Mouse (Mus musculus) heart, embryonic 13.5 days (tissue): ENCODE measurements at regions not wholly inside any gene's neighbourhood (a gene's known extent, or its start where the extent isn't known, plus 50 kb on each side); places are given as distances from the start of the nearest gene placed in this dataset.

ENCODE experiments used
- ATAC-seq: fragments of 200-750 bp; cut with Nextera tagmentation; 2 replicates; pipeline ENCODE4 v1.8.0; 2017; ENCODE audit warnings: moderate TSS enrichment; ENCODE audit not compliant: insufficient number of reproducible peaks, low FRiP score, low TSS enrichment; ENCODE audit errors: extremely low read depth
- H3K27ac ChIP-seq: fragments of 300-500 bp; sonication (generic); replicated peaks from 2 replicates; pipeline ENCODE4 v1.5.1; 2015; ENCODE audit warnings: moderate library complexity, mild to moderate bottlenecking, inconsistent platforms
- H3K27me3 ChIP-seq: fragments of 300-500 bp; sonication (generic); replicated peaks from 2 replicates; pipeline ENCODE4 v1.6.1; 2015; ENCODE audit warnings: mild to moderate bottlenecking, inconsistent platforms
- H3K36me3 ChIP-seq: fragments of 300-500 bp; sonication (generic); 2 replicates; pipeline ENCODE4 v1.6.1; 2015; ENCODE audit warnings: mild to moderate bottlenecking, inconsistent platforms
- H3K4me1 ChIP-seq: fragments of 300-500 bp; sonication (generic); 2 replicates; pipeline ENCODE4 v1.6.1; 2015; ENCODE audit warnings: inconsistent platforms
- H3K4me2 ChIP-seq: fragments of 300-500 bp; sonication (generic); 2 replicates; pipeline ENCODE4 v1.6.1; 2015; ENCODE audit warnings: inconsistent platforms, mild to moderate bottlenecking, moderate library complexity
- H3K4me3 ChIP-seq: fragments of 300-500 bp; sonication (generic); 2 replicates; pipeline ENCODE4 v1.5.1; 2015; ENCODE audit warnings: moderate library complexity, mild to moderate bottlenecking, inconsistent platforms
- H3K9ac ChIP-seq: fragments of 300-500 bp; sonication (generic); 2 replicates; pipeline ENCODE4 v1.6.1; 2015; ENCODE audit warnings: inconsistent platforms, mild to moderate bottlenecking, moderate library complexity
- H3K9me3 ChIP-seq: fragments of 300-500 bp; sonication (generic); 2 replicates; pipeline ENCODE4 v1.6.1; 2016; ENCODE audit warnings: inconsistent platforms
- WGBS: fragments of 180-500 bp; shearing (Covaris S2); methylation state at CpG from one replicate; pipeline ENCODE4 v1.1.7; 2015; ENCODE audit warnings: mixed read lengths; 5-methylcytosine and 5-hydroxymethylcytosine counted together

DNA sequence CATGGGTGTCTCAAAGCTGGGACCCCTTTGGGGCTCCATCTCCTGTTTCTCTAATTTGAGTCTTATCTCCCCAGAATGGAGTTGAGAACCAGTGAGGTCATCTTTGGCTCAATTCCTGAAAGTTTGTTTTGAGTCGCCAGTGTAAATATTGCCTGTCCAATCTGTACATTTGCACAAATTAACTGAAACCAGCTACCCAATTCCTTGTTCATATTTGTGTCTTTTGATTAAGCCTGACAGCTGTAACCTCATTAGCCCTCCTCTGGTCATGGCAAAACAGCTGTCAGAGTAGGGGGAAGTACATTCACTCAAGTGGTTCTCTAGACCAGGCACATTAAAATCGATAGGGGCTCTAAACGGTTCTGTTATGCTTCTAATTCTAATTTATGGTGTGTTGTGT, 177.0 kb downstream of the Rps12 start:
- no peaks in the 10 kb centered on the region for H3K36me3 ChIP-seq
- H3K4me1 ChIP-seq: peaks cover 21% of the 10 kb centered on the region
- H3K9ac ChIP-seq: no peak overlapping the region
- no peak for ATAC-seq
- no peak overlapping the region for H3K4me3 ChIP-seq
- no peaks in the 10 kb centered on the region for H3K27me3 ChIP-seq
- 68% methylated on average over 3 of the region's 3 CpGs for WGBS
- no peaks in the 10 kb centered on the region for H3K9me3 ChIP-seq
- H3K27ac ChIP-seq: 0 out of 2 replicates have a peak overlapping the region, but pooled peaks have one; percentile 44
- H3K4me2 ChIP-seq: peak overlapping the region; percentile 21; the same call in 1 of the 2 replicates

DNA sequence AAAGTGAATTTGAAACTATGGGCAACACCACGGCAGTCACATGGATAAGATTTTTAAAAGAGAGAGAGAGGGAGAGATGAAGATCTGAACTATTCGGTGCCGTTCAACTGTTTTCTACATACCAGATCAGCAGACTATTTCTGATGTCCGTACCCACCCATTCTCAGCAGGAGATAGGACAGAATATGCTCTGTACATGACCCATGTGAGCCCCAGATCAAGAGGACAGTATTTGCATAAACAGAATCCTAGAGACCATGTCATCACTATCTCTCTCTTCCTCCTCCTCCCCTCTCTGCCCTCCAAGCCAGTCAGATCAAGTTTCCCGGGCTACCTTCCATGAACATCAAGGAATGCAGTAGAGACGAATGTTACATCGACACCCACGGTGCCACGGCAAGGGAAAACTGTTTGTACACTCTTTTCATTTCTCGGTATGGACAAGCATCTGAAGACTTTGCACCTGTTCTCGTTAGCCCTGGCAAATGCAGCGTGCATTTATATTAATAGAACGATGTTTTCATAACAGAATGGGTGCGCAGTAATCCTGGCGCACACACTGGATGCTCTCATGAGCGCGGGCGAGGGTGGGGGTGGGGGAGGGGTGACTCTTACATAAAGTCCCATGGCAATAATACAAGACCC, 177.7 kb downstream of the Rps12 start:
- 66% methylated on average over 18 of the region's 18 CpGs for WGBS

DNA sequence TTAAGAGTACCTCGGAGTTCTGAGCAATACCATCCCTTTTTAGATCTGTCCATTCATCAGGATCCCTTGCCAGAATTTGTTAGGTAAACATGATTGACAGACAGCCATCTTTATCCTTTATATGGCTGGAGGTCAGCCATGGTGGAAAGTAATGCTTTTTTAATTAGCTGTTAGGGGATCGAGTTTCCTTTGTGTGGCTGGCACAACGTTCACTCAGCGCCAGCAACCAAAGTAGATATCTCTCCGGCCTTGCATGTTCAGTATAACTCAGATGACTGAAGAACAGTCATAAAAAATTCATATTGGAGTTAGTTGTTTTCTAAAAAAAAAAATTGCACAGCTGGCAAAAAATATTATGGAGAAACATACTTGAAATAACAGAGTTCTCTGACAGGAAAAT, 186.4 kb downstream of the Rps12 start:
- 61% methylated on average over 5 of the region's 5 CpGs for WGBS
- no peaks in the 10 kb centered on the region for H3K4me1 ChIP-seq
- H3K9ac ChIP-seq: no peak overlapping the region
- no peaks in the 10 kb centered on the region for H3K36me3 ChIP-seq
- no peak overlapping the region for H3K4me2 ChIP-seq
- H3K9me3 ChIP-seq: no peaks in the 10 kb centered on the region
- no peak overlapping the region for H3K4me3 ChIP-seq
- ATAC-seq: no peak
- no peaks in the 10 kb centered on the region for H3K27me3 ChIP-seq
- H3K27ac ChIP-seq: no peak overlapping the region

More for the DNA sequence above, 177.7 kb downstream of the Rps12 start:
- no peak overlapping the region for H3K4me3 ChIP-seq
- H3K4me2 ChIP-seq: peak overlapping the region; percentile 21
- H3K27ac ChIP-seq: no peak overlapping the region
- ATAC-seq: no peak
- H3K9me3 ChIP-seq: no peaks in the 10 kb centered on the region
- H3K27me3 ChIP-seq: no peaks in the 10 kb centered on the region
- no peak overlapping the region for H3K9ac ChIP-seq
- peaks cover 21% of the 10 kb centered on the region for H3K4me1 ChIP-seq
- no peaks in the 10 kb centered on the region for H3K36me3 ChIP-seq

DNA sequence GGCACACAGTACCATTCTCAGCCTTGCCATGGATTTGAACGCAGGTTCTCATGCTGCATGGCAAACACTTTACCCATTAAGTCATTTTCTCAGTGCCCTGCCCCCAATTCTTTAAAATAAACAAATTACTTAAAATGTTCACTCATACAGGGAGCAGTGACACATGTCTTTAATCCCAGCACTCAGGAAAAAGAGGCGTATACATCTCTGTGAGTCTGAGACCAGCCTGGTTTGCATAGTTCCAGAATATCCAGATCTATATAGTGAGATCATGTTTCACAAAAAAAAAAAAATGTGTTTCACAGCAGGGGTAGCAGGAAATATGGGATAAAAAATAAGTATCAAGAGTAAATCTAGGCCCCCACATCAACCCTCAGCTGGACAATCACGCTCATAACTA, 191.5 kb downstream of the Rps12 start:
- ATAC-seq: no peak
- H3K36me3 ChIP-seq: no peaks in the 10 kb centered on the region
- no peak overlapping the region for H3K27ac ChIP-seq
- no peaks in the 10 kb centered on the region for H3K4me1 ChIP-seq
- no peak overlapping the region for H3K4me2 ChIP-seq
- H3K4me3 ChIP-seq: no peak overlapping the region
- H3K27me3 ChIP-seq: no peaks in the 10 kb centered on the region
- no peaks in the 10 kb centered on the region for H3K9me3 ChIP-seq
- WGBS: 79% methylated on average over 3 of the region's 3 CpGs
- H3K9ac ChIP-seq: no peak overlapping the region

DNA sequence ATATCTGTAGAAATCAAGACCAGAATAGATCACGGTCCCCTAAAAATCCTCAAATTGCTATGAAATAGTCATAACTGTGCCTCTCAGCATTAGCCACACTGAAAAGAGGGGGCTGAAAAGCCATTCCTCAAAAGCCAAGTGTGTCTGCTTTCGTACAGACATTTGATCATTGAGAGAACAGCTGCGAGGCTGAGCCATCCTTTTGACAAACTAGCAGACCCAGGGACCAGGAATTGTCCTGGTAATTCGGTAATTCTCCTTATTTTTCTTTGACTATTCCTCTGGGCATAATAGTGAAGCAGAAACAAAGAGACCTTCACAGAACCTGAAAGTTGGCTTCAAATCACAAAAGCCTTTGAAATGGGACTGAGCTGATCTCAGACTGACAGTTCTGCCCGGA, 206.8 kb downstream of the Rps12 start:
- ATAC-seq: no peak
- WGBS: 72% methylated on average over 5 of the region's 5 CpGs

DNA sequence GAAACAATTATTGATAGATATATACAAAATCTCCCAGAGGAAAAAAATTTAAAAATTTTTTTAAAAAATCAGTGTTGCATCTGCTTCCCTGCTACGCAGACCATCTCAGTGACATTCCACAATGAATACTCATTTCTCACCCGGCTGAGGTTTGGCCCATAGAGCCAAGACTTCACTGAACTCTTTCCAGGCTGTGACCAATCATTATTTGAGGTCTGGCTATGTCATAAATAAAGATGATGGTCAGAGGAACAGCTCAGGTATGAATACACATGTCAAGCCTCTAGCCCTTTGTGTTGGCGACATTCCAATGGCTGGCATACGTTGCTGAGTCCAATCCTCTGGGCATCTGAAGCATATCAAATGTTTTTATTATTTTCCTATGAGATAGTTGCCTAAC, 216.1 kb downstream of the Rps12 start:
- H3K27me3 ChIP-seq: no peaks in the 10 kb centered on the region
- ATAC-seq: no peak
- H3K4me1 ChIP-seq: peaks cover 5% of the 10 kb centered on the region; the same call in 1 of the 2 replicates
- H3K36me3 ChIP-seq: no peaks in the 10 kb centered on the region
- H3K27ac ChIP-seq: no peak overlapping the region
- 72% methylated on average over 4 of the region's 4 CpGs for WGBS
- H3K4me2 ChIP-seq: no peak overlapping the region
- no peak overlapping the region for H3K4me3 ChIP-seq
- no peaks in the 10 kb centered on the region for H3K9me3 ChIP-seq
- H3K9ac ChIP-seq: no peak overlapping the region

More for the DNA sequence above, 206.8 kb downstream of the Rps12 start:
- H3K4me3 ChIP-seq: no peak overlapping the region
- H3K27me3 ChIP-seq: no peaks in the 10 kb centered on the region
- no peaks in the 10 kb centered on the region for H3K36me3 ChIP-seq
- H3K4me1 ChIP-seq: no peaks in the 10 kb centered on the region
- no peak overlapping the region for H3K9ac ChIP-seq
- H3K27ac ChIP-seq: no peak overlapping the region
- no peaks in the 10 kb centered on the region for H3K9me3 ChIP-seq
- H3K4me2 ChIP-seq: no peak overlapping the region

- no peak overlapping the region for H3K4me3 ChIP-seq
- H3K4me2 ChIP-seq: no peak overlapping the region
- no peaks in the 10 kb centered on the region for H3K9me3 ChIP-seq
- H3K36me3 ChIP-seq: no peaks in the 10 kb centered on the region
- no peak for ATAC-seq
- peaks cover 5% of the 10 kb centered on the region; the same call in 1 of the 2 replicates for H3K4me1 ChIP-seq
- no peak overlapping the region for H3K9ac ChIP-seq
- H3K27ac ChIP-seq: no peak overlapping the region
- H3K27me3 ChIP-seq: no peaks in the 10 kb centered on the region
Measured at GRCm38 (mm10) chr10:23569386-23569785, 217.7 kb downstream of the Rps12 start.

GRCm38 (mm10) chr10:23562273-23562885, 211.8 kb upstream of the Eya4 start:
- no peaks in the 10 kb centered on the region for H3K27me3 ChIP-seq
- H3K9me3 ChIP-seq: no peaks in the 10 kb centered on the region
- no peaks in the 10 kb centered on the region for H3K36me3 ChIP-seq
- H3K9ac ChIP-seq: no peak overlapping the region
- H3K4me1 ChIP-seq: peaks cover 5% of the 10 kb centered on the region; the same call in 1 of the 2 replicates
- no peak for ATAC-seq
- 60% methylated on average over 5 of the region's 5 CpGs for WGBS
- H3K4me2 ChIP-seq: no peak overlapping the region
- no peak overlapping the region for H3K27ac ChIP-seq
- H3K4me3 ChIP-seq: no peak overlapping the region

DNA sequence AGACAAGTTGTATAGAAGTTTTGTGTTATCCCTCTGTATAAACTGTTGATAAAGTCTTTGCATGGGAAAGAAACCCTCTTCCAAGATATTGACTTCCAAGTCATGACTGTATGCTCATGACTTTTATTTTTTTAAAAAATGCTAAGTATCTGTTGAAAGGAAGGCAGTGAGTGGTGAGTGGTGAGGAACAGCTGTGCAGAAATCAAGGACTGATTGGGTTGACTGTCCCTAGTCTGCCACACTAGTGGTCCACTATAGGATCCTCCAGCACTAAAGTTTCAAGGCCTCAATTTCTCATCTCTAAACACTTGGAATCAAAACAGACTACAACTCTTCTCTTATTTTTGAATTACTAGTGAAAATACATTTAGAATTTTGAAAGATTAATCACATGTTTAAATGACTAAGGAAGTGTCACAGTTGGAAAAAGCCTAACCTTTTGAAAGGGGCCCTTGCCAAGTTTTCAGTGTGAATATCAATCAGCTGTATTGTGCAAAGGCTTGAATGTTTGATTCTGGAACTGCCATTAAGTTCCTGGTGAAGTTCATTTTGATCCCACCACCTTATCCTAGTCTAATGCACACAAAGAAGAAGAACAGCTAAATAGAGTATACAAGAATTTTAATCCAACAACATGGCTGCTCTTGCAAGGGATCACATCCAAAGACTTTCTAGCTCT, 209.5 kb upstream of the Eya4 start:
- Histone ChIP-seq H3K4me1 (no peaks in the 10 kb centered on the region), H3K36me3 (no peaks in the 10 kb centered on the region), H3K9me3 (no peaks in the 10 kb centered on the region), H3K9ac (no peak overlapping the region), H3K27ac (no peak overlapping the region), H3K4me3 (no peak overlapping the region), H3K4me2 (no peak overlapping the region), H3K27me3 (no peaks in the 10 kb centered on the region)
- no peak for ATAC-seq

DNA sequence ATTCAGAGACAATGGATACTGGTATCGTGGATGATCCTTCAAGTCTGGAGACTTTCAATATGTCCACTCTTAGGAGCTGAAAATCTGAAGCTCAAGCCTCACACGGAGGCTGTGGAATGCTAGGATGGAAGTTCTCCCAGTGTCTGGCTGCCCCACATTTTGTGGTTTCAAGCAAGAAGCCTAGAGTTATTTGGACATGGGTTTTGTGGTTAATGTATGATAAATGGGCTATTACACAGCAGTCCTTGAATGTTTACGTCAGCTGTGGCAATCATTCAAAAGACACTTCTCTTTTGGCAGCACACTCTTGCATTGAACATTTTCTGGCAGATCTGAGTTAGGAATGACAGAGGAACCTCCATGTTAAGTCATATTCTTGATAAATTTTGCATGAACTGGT, 207.2 kb upstream of the Eya4 start:
- Histone ChIP-seq H3K9ac (no peak overlapping the region), H3K27ac (no peak overlapping the region), H3K4me2 (no peak overlapping the region), H3K27me3 (no peaks in the 10 kb centered on the region), H3K4me3 (no peak overlapping the region), H3K36me3 (no peaks in the 10 kb centered on the region), H3K9me3 (no peaks in the 10 kb centered on the region), H3K4me1 (no peaks in the 10 kb centered on the region)
- no peak for ATAC-seq
- WGBS: 67% methylated on average over 3 of the region's 3 CpGs

GRCm38 (mm10) chr10:23549207-23549606, 198.6 kb upstream of the Eya4 start:
- Histone ChIP-seq H3K36me3 (no peaks in the 10 kb centered on the region), H3K9ac (no peak overlapping the region), H3K27me3 (no peaks in the 10 kb centered on the region), H3K4me2 (no peak overlapping the region), H3K27ac (no peak overlapping the region), H3K4me1 (peaks cover 11% of the 10 kb centered on the region; the same call in 1 of the 2 replicates), H3K4me3 (no peak overlapping the region), H3K9me3 (no peaks in the 10 kb centered on the region)
- WGBS: 57% methylated on average over 3 of the region's 3 CpGs
- ATAC-seq: no peak
